Mouse (Mus musculus) bone marrow, adult 2 months (tissue): ENCODE measurements at regions not wholly inside any gene's neighbourhood (a gene's known extent, or its start where the extent isn't known, plus 50 kb on each side); places are given as distances from the start of the nearest gene placed in this dataset.

Source experiments
- CTCF ChIP-seq: fragments of 200-500 bp; IDR thresholded peaks from 2 replicates; pipeline ENCODE4 v1.5.1; 2011; ENCODE audit warnings: low read length, control low read depth; ENCODE audit not compliant: control insufficient read depth, insufficient read depth
- POLR2A ChIP-seq: fragments of 200-500 bp; IDR thresholded peaks from 2 replicates; pipeline ENCODE4 v1.6.1; 2011; ENCODE audit warnings: low read depth, mild to moderate bottlenecking, control low read depth, low read length, borderline replicate concordance; ENCODE audit not compliant: control insufficient read depth

GRCm38 (mm10) chr17:81210389-81210788 lies 145.5 kb upstream of the Thumpd2 start:
- TF ChIP-seq POLR2A (no peak), CTCF (no peak)
